Mouse (Mus musculus): ENCODE measurements around the gene Thbd.

Thbd gene

GRCm38 (mm10) chr2:148421706-148422105, 13.7 kb upstream of the Thbd start:
- DNase-seq (ENCODE audit: low spot score) = no peak

DNA sequence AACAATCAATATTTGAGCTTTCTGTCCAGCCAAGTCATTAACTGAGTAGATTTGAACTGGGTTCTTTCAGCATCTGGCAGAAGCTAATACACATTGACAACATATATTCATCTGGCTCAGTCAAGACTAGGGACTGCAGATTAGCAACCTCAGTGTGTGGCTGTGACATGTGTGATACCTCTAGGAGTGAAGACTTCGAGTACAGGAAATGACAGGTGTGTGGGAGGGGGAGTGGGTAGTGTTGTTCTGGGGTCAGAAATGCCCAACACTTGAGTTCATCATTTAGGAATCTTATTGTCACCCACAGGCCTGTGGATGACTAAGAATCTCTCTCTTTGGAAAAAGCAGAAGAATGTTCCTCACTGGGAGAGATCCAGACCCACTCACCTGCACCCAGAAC, 13.1 kb upstream of the Thbd start:
- no peak for DNase-seq (ENCODE audit: low spot score)

- DNase-seq (ENCODE audit: low spot score) = no peak
Measured at GRCm38 (mm10) chr2:148419776-148420175, 11.8 kb upstream of the Thbd start.

- no peak for DNase-seq (ENCODE audit: low spot score)
Measured at GRCm38 (mm10) chr2:148419151-148419550, 11.2 kb upstream of the Thbd start.

GRCm38 (mm10) chr2:148409821-148410220, 1.8 kb upstream of the Thbd start:
- no peak for DNase-seq (ENCODE audit: low spot score)

- peak; percentile 81 for DNase-seq (ENCODE audit: low spot score)
Measured at GRCm38 (mm10) chr2:148409141-148409540, 1.2 kb upstream of the Thbd start.

DNA sequence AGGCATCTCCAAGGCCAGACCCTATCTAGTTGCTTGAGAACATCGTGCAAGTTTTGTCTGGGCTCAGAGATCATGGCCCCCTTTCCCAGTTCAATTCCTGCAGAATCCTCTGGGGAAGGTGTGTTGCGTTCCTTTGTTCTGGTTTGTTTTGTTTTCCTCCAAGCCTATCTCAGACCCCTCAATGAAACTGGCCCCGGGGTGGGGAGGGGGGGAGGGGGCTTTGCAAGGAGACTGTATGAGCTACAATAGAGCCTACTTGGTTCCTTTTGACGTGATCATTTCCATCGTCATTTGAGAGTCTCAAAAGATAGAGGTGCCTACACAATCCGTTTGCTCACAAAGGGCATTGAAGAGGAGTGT, 753 bp upstream of the Thbd start:
- DNase-seq (ENCODE audit: low spot score) = no peak

GRCm38 (mm10) chr2:148406971-148407869, 768 bp downstream of the Thbd start:
- DNase-seq (ENCODE audit: low spot score) = peak; percentile 46

GRCm38 (mm10) chr2:148406160-148406970, 1.6 kb downstream of the Thbd start:
- peak; percentile 46 for DNase-seq (ENCODE audit: low spot score)

- DNase-seq (ENCODE audit: low spot score) = no peak
Measured at GRCm38 (mm10) chr2:148404906-148405305, 3.1 kb downstream of the Thbd start.

DNA sequence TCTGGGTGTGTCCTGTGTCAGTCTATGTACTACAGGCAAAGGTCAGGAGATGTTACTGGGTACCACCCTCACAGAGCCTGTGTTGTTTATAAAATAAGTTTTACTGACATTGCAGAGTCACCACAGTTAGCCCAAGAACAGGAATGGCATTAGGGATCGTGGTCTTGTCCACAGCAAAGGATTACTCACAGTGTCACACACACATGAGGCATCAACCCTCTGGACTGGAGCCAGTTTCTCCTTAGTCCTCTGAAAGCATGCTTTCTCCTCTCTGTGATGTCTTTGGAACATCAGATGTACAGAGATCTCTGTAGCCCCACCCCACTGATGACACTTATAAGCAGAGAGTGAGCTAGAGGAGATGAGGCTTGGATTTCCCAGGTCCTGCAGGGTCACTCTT, 5.8 kb downstream of the Thbd start:
- DNase-seq (ENCODE audit: low spot score) = no peak

DNA sequence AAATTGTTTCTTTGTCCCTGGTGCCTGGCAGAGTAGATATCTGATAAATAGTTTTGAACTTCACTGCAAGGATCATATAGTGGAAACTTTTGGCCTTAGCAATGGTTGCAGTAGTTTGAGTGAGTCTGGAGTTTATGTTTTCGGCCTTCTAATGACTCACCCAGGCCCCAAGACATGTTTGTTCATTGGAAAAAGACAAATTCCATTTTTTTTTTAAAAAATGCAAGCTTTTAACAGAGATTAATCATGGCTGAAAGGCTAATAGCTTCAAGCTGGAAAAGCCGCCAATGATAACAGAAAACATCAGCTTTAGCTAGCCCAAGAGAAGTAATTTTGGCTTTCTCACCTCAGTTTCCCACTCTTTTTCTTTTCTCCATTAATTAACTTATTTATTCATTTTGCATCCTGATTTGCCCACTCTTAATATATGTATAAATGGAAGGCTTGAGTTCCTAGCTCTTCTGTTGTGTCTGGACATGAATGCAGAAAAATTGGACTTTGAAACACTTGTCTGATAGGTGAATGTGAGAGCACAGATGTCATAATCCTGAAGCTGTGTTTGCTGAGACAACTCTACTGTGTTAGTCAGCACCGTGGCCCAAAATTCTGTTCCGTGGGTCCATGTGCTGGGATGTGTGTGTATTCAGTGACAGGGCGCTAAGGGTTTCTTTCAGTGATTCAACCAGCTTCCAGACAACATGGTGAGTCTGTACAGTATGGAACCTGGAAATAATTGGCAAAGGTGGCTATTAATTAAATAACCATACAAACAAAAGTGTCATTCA, 8.9 kb downstream of the Thbd start:
- no peak for DNase-seq (ENCODE audit: low spot score)

- no peak for DNase-seq (ENCODE audit: low spot score)
Measured at GRCm38 (mm10) chr2:148397784-148398100, 10.2 kb downstream of the Thbd start.

- DNase-seq (ENCODE audit: low spot score) = no peak
Measured at GRCm38 (mm10) chr2:148397015-148397783, 10.8 kb downstream of the Thbd start.

DNA sequence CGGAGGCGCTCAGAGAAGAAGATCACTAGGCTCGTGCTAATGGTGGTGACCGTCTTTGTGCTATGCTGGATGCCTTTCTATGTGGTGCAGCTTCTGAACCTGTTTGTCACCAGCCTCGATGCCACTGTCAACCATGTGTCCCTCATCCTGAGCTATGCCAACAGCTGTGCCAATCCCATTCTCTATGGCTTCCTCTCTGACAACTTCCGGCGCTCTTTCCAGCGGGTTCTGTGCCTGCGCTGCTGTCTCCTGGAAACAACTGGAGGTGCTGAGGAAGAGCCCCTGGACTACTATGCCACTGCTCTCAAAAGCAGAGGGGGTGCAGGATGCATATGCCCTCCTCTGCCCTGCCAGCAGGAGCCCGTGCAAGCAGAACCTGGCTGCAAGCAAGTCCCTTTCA, 11.8 kb downstream of the Thbd start:
- DNase-seq (ENCODE audit: low spot score) = no peak

DNA sequence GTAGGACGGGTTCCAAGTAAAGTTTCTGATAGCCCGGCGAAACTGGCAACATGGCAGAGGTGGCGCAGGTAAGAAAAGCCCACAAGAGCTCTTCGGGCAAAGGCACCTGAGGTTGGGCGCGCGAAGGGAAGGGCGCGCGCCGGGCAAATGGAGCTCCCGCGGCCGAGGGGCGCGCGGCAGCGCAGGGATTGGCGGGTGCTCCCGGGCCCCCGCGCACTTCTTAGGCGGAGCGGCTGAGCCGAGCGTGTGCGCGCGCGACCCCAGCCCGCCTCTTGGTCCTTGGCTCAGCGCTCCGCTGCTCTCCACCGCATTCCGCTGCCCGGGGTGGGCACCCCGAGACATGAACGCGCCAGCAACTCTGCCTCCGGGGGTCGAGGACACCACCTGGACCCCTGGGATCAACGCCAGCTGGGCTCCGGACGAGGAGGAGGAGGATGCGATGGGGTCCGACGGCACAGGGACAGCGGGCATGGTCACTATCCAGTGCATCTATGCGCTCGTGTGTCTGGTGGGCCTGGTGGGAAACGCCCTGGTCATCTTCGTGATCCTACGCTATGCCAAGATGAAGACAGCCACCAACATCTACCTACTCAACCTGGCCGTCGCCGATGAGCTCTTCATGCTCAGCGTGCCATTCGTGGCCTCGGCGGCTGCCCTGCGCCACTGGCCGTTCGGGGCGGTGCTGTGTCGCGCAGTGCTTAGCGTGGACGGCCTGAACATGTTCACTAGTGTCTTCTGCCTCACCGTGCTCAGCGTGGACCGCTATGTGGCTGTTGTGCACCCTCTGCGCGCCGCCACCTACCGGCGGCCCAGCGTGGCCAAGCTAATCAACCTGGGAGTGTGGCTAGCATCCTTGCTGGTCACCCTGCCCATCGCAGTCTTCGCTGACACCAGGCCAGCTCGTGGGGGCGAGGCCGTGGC, 12.6 kb downstream of the Thbd start, which contains the start of gene Sstr4:
Gene Sstr4, plus strand, starts transcription at position 214 of the 921 bp plus-strand sequence.
- peak; percentile 51 for DNase-seq (ENCODE audit: low spot score)

DNA sequence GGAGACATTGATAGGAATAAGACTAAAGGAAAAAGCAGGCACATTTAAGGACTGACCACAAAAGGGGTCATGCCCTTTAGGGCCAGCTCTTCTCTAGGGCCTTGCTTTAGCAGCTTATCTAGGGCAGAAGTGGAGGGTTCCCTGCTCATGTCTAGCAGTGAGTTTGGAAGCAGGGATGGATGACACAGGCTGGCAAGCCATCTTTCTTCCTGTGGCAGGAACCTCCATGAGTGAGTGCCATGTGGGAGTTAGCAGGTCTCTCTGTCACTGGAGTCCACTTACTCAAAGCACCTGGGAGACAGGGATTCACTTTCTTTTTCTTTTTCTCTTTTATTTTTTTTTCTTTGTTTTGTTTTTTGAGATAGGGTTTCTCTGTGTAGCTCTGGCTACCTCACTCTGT, 14.1 kb downstream of the Thbd start:
- DNase-seq (ENCODE audit: low spot score) = no peak

- no peak for DNase-seq (ENCODE audit: low spot score)
Measured at GRCm38 (mm10) chr2:148393149-148393548, 14.8 kb downstream of the Thbd start.

DNA sequence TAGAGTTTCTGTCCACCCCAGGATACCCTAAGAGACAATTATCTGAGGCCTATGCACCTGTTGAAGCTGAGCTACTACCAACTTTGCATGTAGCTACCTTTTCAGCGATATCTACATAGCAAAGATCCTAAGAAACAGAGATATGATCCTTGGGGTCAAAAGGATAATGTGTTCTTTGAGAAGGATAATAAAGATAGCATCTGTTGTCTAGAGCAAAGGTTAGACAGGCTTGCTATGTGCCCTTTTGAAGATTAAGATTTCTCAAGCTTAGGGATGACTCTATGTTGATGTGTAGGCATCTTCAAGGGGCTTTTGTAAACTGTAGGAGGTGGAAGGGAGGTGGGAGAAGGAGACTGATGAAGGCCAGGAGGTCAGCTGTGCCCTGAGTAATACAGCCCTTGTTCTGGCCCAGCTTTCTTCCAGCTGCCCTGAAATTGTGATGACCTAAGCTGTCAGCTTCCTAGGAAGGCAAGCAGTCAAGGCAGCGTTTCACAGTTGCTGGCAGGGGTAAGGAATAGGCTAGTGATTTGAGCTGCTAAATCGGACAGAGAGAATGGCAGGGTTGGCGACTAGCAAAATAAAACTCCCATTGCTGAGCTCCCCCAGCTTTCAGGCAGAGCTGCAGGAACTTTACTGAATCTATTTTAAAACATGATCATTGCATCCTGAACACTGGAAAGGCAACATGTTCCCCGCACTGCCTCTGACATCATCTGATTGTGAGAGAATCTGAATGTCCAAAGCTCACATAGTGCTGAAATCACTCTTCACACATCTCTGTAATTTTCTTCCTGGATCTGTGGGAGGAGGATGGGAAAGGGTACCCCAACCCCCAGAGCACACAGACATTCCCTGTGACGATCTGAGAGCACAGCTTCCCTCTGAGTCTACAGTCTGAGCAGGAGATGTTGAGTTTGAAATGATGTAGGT, 20.1 kb downstream of the Thbd start:
- no peak for DNase-seq (ENCODE audit: low spot score)

Measured in embryo, embryonic 10.5 days (tissue).